Mouse (Mus musculus) lung, postnatal 36 days (tissue): Measurements from ENCODE around the gene Sema3f.

Experiments
- DNase-seq: peaks from one replicate; pipeline ENCODE4 v3.0.0; 2022; ENCODE audit warnings: mixed read lengths

Sema3f gene

DNA sequence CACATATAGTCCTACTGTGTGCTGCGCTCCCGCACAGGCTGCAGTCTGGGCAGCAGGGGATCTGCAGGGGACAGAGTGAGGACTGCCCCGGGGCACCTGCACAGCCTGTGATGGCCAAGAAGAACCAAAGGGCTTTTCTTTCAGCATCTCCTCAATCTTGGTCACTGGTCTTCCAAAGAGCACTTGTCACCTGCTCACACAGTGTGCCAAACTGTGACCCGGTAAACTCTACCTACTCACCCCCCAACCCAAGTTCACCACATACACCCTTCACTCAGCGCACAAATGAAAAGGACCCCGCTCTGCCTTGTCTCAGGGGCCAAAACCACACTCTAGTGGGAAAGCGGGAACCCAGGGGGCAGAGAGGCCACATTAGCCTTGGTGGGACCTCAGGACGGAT lies 78.4 kb downstream of the Sema3f start:
- no peak for DNase-seq
